Mouse (Mus musculus) stomach, embryonic 15.5 days (tissue): ENCODE results near the gene Taf8. TPM values are rescaled to one million over a fixed set of nuclear protein-coding genes. Genes with fewer than 3 reads are reported as not detected.
A peak's percentile ranks its signal among the peaks of the same experiment; 100 is the strongest.

ENCODE experiments used
- ATAC-seq: fragments of 200-750 bp; cut with Nextera tagmentation; 2 replicates; pipeline ENCODE4 v1.8.0; 2017; ENCODE audit warnings: low read depth, moderate number of reproducible peaks, moderate TSS enrichment; ENCODE audit not compliant: insufficient read depth, low FRiP score
- H3K27ac ChIP-seq: fragments of 300-500 bp; sonication (generic); 2 replicates; pipeline ENCODE4 v1.5.1; 2015; ENCODE audit warnings: mild to moderate bottlenecking, inconsistent platforms
- H3K27me3 ChIP-seq: fragments of 300-500 bp; sonication (generic); replicated peaks from 2 replicates; pipeline ENCODE4 v1.6.1; 2015; ENCODE audit warnings: inconsistent platforms
- H3K36me3 ChIP-seq: fragments of 300-500 bp; sonication (generic); 2 replicates; pipeline ENCODE4 v1.6.1; 2015; ENCODE audit warnings: inconsistent platforms
- H3K4me1 ChIP-seq: fragments of 300-500 bp; sonication (generic); 2 replicates; pipeline ENCODE4 v1.6.1; 2015; ENCODE audit warnings: inconsistent platforms
- H3K4me2 ChIP-seq: fragments of 300-500 bp; sonication (generic); 2 replicates; pipeline ENCODE4 v1.6.1; 2015; ENCODE audit warnings: mild to moderate bottlenecking, inconsistent platforms
- H3K4me3 ChIP-seq: fragments of 300-500 bp; sonication (generic); replicated peaks from 2 replicates; pipeline ENCODE4 v1.5.1; 2015; ENCODE audit warnings: inconsistent platforms
- H3K9ac ChIP-seq: fragments of 300-500 bp; sonication (generic); 2 replicates; pipeline ENCODE4 v1.6.1; 2015; ENCODE audit warnings: inconsistent platforms
- H3K9me3 ChIP-seq: fragments of 300-500 bp; sonication (generic); 2 replicates; pipeline ENCODE4 v1.6.1; 2016; ENCODE audit warnings: inconsistent platforms
- WGBS: fragments of 180-500 bp; shearing (Covaris S2); methylation state at CpG from one replicate; pipeline ENCODE4 v1.1.7; 2015; 5-methylcytosine and 5-hydroxymethylcytosine counted together
- polyA plus RNA-seq: library from polyadenylated mRNA; unstranded; fragments of >200 nt; fragmentation: Nextera tagmentation; extraction: Ambion mirVana; gene quantifications from 2 replicates; pipeline ENCODE4 v1.2.1, GENCODE M21; 2015

The Taf8 gene
- 23.3 and 25.2 TPM in 2 replicates for polyA plus RNA-seq

DNA sequence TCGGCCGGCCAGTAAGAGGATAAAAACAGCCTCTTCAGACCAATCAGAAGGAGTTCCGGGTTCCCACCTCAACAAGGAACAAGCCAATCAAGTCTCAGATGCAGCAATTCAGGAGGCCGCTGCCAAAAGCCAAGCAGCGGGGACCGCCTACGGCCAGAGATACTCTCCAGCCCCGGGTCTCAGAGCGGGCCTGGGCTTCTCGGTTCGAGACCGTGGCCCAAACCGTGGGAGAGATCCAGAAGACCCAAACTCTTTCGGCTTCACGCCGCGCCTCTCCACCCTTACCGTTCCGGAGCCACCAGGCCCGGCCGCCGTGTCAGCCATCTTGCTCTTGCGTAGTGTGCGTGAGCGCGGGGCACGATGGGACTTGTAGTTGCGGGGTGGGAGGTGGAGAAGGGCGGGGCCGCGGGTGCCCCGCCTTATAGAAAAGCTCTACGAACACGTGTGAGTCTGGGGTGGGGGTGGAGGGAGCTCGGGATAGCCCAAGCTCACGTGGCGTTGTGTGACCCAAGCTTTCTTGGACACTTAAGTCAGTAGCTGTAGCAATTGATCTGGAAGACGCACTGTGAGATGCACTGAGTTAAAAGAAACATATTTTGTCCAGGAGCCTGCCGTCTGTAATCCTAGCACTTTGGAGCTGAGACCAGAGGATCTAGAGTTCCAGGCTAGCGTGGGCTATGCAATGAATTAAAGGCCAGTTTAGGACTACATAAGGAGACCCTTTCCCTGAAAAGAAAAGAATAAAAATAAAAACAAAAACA is at the start of gene Taf8:
Gene Taf8, minus strand, starts transcription at position 347 of the 761 bp plus-strand sequence.
- ATAC-seq = peak; percentile 93

DNA sequence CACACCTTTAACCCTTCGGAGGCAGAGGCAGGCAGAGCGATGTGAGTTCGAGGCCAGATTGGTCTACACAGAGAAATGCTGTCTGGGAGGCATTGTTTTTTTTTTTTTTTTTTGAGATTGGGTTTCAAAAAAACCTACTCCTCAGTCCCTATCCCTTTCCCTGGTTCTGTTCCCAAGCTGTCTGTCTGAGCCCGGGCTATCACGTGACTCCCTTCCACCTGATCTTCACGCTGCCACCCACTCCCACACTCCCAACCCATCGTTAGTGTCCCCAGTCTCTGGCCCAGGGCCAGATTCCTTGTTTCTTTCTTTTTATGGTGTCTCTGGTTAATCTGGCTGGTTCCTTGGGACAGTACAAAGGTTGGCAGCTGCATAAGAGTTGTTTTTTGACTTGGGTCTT is 49.0 kb upstream of the Taf8 start:
- Histone ChIP-seq H3K4me2 (no peak overlapping the region), H3K9ac (no peak overlapping the region), H3K36me3 (no peaks in the 10 kb centered on the region), H3K9me3 (no peaks in the 10 kb centered on the region), H3K27ac (no peak overlapping the region), H3K4me3 (no peak overlapping the region), H3K27me3 (no peaks in the 10 kb centered on the region), H3K4me1 (0 out of 2 replicates have a peak, but pooled peaks cover 3% of the 10 kb centered on the region)
- 74% methylated on average over 7 of the region's 7 CpGs for WGBS
- ATAC-seq = no peak

More for the DNA sequence above, at the start of gene Taf8:
- 1% methylated on average over 40 of the region's 40 CpGs for WGBS
- Histone ChIP-seq H3K36me3 (peaks cover 13% of the 10 kb centered on the region), H3K4me2 (peak within 1 kb of the TSS; percentile 89), H3K4me3 (peak within 1 kb of the TSS; percentile 90), H3K4me1 (peaks cover 25% of the 10 kb centered on the region), H3K9me3 (no peaks in the 10 kb centered on the region), H3K9ac (peak within 1 kb of the TSS; percentile 86), H3K27ac (peak within 1 kb of the TSS; percentile 92), H3K27me3 (no peaks in the 10 kb centered on the region)

DNA sequence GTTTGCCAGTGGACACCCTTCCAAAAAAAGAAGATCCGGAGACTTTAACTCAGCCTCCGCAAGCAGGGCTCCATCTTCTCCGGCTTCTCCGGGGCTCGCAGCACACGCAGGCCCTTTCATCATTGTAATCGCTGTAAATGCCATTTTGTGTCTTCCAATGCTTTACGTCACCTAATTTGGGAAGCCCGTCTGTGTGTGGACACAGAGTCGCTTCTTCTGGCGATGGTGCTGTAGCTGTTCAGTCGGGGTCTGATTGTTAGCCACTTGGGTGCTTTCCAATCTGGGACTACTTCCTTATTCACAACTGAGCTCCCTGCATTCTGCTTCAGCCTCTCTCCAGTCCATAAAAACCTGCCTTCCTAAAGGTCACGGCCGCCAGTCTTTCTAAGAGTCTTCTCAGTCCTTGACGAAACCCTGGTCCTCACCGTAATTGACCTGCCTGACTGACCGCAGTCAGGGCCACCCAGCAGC is 43.8 kb upstream of the Taf8 start:
- no peak; the same call in 1 of the 2 replicates for ATAC-seq
- Histone ChIP-seq H3K4me3 (no peak overlapping the region), H3K9me3 (no peaks in the 10 kb centered on the region), H3K27me3 (no peaks in the 10 kb centered on the region), H3K9ac (no peak overlapping the region), H3K4me1 (peaks cover 4% of the 10 kb centered on the region; the same call in 1 of the 2 replicates), H3K36me3 (no peaks in the 10 kb centered on the region), H3K4me2 (0 out of 2 replicates have a peak overlapping the region, but pooled peaks have one; percentile 29), H3K27ac (peak overlapping the region; percentile 49)
- 68% methylated on average over 17 of the region's 17 CpGs for WGBS

DNA sequence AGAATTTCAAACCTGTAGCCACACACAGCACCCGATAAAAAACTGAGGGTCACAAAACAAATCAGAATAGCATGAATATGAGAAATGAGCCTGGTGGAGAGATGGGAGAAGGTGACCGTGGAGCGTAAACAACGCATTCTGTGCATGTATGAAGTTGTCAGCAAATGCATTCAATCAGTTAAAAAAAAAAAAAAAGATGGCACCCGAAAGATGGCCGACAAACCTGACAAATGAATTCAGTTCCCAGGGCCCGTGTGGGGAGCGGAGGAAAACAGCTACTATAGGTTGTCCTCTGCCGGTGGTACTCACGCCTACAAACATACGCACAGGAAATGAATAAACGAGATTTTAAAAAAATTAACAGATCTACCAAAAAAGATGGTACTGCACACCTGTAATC is 43.1 kb upstream of the Taf8 start:
- H3K9me3 ChIP-seq = no peaks in the 10 kb centered on the region
- no peaks in the 10 kb centered on the region for H3K27me3 ChIP-seq
- peaks cover 4% of the 10 kb centered on the region; the same call in 1 of the 2 replicates for H3K4me1 ChIP-seq
- no peak overlapping the region for H3K27ac ChIP-seq
- H3K4me3 ChIP-seq = no peak overlapping the region
- ATAC-seq = no peak
- no peak overlapping the region for H3K9ac ChIP-seq
- H3K4me2 ChIP-seq = no peak overlapping the region
- no peaks in the 10 kb centered on the region for H3K36me3 ChIP-seq
- WGBS = 86% methylated on average over 12 of the region's 12 CpGs

DNA sequence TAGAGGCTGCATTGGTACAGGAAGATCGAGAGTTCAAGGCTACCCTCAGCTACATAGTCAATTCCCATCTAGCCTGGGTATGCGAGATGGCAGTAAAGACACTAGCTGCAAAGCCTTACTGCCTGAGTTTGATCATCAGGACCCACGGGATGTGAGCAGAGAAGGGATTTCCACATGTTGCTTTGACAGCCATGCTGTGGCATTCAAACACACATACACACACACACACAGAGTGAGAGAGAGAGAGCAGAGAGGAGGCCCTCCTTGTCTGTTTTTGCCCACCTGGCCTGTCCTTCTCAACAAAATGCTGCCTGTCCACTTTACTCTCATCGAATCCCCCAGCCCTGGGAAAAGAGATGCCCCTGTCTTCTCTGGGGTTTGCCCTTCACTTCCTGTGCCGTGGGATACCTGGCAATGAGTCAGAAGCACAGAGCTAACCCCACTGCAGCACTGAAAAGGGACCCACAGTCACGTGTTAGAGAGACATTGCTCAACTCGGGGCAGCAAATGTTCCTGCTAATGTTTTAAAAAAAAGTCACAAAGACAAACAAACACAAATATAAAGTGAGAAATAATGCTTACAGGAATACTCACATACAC is 41.1 kb upstream of the Taf8 start:
- no peak for ATAC-seq
- Histone ChIP-seq H3K4me2 (no peak overlapping the region), H3K9ac (no peak overlapping the region), H3K4me1 (peaks cover 4% of the 10 kb centered on the region; the same call in 1 of the 2 replicates), H3K4me3 (no peak overlapping the region), H3K27ac (no peak overlapping the region), H3K9me3 (no peaks in the 10 kb centered on the region), H3K36me3 (no peaks in the 10 kb centered on the region), H3K27me3 (no peaks in the 10 kb centered on the region)
- 66% methylated on average over 7 of the region's 7 CpGs for WGBS

DNA sequence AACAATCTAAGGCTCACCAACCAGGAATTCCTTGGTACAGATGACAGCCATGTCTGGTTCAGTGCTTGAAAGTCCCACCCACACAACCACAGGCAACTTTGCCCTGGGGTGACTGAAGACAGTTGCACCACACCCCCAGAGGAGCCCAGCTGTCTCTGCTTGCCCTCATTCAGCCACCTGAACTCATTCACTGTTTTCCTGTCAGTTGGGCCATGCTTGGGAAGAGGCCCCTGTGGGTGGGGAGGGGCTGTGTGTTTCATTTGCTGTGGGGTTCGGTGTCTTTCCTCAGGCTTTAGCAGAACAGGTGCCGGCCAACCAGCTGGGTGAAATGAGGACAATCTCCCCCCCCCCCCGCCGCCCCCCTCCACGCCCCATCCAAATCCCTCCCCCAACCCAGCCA is 40.0 kb upstream of the Taf8 start:
- Histone ChIP-seq H3K36me3 (no peaks in the 10 kb centered on the region), H3K9ac (no peak overlapping the region), H3K4me1 (peaks cover 4% of the 10 kb centered on the region; the same call in 1 of the 2 replicates), H3K27ac (no peak overlapping the region), H3K4me2 (no peak overlapping the region), H3K9me3 (no peaks in the 10 kb centered on the region), H3K4me3 (no peak overlapping the region), H3K27me3 (no peaks in the 10 kb centered on the region)
- 70% methylated on average over 5 of the region's 5 CpGs for WGBS
- ATAC-seq = no peak

DNA sequence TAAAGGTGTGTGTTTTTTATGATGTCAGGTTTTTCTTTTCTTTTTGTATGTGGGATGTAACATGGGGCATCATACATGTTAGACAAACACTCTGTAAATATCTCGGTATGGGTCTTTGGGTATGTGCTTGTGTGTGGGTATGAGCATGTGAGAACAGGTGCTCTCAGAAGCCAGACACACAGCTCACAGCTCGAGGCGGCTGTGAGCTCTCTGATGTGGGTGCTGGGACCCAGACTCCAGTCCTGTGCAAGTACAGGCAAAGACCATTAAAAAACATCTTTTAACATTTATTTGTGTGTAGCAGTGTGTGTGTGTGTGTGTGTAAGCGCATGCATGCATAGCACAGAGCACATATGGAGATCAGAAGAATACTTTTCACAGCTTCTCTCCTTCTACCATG is 37.0 kb upstream of the Taf8 start:
- H3K27ac ChIP-seq = no peak overlapping the region
- 86% methylated on average over 4 of the region's 4 CpGs for WGBS
- peaks cover 8% of the 10 kb centered on the region for H3K4me1 ChIP-seq
- no peak for ATAC-seq
- no peaks in the 10 kb centered on the region for H3K27me3 ChIP-seq
- no peak overlapping the region for H3K4me3 ChIP-seq
- H3K9ac ChIP-seq = no peak overlapping the region
- no peak overlapping the region for H3K4me2 ChIP-seq
- H3K36me3 ChIP-seq = no peaks in the 10 kb centered on the region
- H3K9me3 ChIP-seq = no peaks in the 10 kb centered on the region

DNA sequence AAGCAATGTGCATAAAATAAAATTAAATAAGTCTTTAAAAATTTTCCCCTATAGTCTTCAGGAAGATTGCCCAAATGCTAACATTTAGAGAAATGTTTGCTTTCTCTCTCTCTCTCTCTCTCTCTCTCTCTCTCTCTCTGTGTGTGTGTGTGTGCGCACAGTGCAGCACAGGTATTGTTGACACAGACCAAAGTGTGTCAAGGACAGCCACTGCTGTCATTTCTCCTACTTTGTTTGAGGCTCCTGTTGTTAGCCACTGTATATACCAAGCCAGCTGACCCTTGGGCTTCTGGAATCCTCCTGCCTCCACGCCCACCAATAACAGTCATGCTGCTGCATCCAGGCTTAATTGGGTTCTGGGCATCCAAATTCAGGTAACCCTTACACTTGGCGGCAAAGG is 36.0 kb upstream of the Taf8 start:
- no peak overlapping the region for H3K27ac ChIP-seq
- 79% methylated on average over 3 of the region's 3 CpGs for whole genome bisulfite sequencing
- no peak overlapping the region for H3K4me2 ChIP-seq
- no peak for ATAC-seq
- H3K27me3 ChIP-seq = no peaks in the 10 kb centered on the region
- H3K4me3 ChIP-seq = no peak overlapping the region
- peaks cover 8% of the 10 kb centered on the region for H3K4me1 ChIP-seq
- no peak overlapping the region for H3K9ac ChIP-seq
- H3K36me3 ChIP-seq = no peaks in the 10 kb centered on the region
- H3K9me3 ChIP-seq = no peaks in the 10 kb centered on the region

DNA sequence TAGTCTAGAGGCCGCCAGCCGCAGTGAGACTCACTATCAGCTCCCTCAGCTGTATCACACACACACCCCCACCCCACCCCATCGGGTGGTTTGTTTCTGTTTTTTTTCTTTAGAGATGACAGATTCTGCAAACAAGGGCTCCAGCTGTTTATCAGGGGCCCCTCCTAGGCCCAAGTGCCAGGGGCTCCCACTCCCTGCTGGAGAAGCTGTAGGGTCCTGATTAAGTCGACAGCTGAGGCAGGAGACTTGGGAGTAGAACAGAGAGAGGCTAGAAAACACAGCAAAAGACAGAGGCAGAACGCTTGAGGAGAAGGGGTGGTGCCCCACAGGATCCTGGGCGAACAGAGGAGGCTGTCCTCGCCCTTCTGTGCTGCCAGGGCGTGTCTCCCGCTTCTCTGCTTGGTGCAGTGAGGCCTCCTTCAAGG is 33.7 kb upstream of the Taf8 start:
- 50% methylated on average over 9 of the region's 9 CpGs for WGBS
- Histone ChIP-seq H3K4me3 (no peak overlapping the region), H3K9me3 (no peaks in the 10 kb centered on the region), H3K4me2 (no peak overlapping the region), H3K27ac (no peak overlapping the region), H3K27me3 (no peaks in the 10 kb centered on the region), H3K9ac (no peak overlapping the region), H3K36me3 (no peaks in the 10 kb centered on the region), H3K4me1 (peaks cover 4% of the 10 kb centered on the region; the same call in 1 of the 2 replicates)
- peak; percentile 89 for ATAC-seq

DNA sequence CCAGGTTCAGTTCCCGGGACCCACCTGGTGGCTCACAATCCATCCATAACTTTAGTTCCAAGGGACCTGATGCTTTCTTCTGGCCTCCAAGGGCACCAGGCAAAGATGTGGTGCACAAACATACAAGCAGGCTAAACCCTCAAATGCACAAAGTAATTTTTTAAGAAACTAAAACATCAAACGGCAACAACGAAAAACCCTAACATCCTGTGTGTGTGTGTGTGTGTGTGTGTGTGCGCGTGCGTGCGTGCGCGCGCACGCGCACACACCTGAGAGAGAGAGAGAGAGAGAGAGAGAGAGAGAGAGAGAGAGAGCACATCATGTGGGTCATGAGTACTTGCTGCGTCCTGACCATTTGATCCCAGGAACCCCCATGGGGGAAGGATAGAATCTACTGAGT is 31.6 kb upstream of the Taf8 start:
- 95% methylated on average over 13 of the region's 13 CpGs for WGBS

DNA sequence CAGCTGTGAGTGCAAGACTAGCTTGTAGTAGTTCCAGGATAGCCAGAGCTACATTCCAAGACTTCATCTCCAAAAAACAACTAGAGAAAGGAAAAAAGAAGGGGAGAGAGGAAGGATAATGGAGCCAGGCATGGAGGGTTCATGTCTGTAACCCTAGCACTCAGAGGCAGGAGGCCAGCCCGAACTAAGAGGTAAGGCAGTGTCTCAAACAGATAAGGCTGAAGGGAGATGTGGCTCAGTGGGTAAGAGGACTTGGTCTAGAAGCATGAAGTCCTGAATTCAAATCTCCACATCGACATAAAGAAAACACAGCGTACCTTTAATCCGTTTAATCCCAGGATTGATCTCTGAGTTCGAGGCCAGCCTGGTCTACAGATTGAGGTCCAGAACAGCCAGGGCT is 30.3 kb upstream of the Taf8 start:
- no peaks in the 10 kb centered on the region for H3K9me3 ChIP-seq
- no peaks in the 10 kb centered on the region for H3K36me3 ChIP-seq
- H3K27ac ChIP-seq = no peak overlapping the region
- 90% methylated on average over 5 of the region's 5 CpGs for WGBS
- ATAC-seq = no peak
- no peak overlapping the region for H3K4me2 ChIP-seq
- H3K9ac ChIP-seq = no peak overlapping the region
- no peaks in the 10 kb centered on the region for H3K27me3 ChIP-seq
- peaks cover 21% of the 10 kb centered on the region for H3K4me1 ChIP-seq
- H3K4me3 ChIP-seq = no peak overlapping the region

More for the DNA sequence above, 31.6 kb upstream of the Taf8 start:
- H3K27ac ChIP-seq = no peak overlapping the region
- H3K27me3 ChIP-seq = no peaks in the 10 kb centered on the region
- no peaks in the 10 kb centered on the region for H3K36me3 ChIP-seq
- H3K9me3 ChIP-seq = no peaks in the 10 kb centered on the region
- peaks cover 8% of the 10 kb centered on the region for H3K4me1 ChIP-seq
- no peak overlapping the region for H3K4me2 ChIP-seq
- no peak overlapping the region for H3K4me3 ChIP-seq
- ATAC-seq = no peak
- no peak overlapping the region for H3K9ac ChIP-seq

DNA sequence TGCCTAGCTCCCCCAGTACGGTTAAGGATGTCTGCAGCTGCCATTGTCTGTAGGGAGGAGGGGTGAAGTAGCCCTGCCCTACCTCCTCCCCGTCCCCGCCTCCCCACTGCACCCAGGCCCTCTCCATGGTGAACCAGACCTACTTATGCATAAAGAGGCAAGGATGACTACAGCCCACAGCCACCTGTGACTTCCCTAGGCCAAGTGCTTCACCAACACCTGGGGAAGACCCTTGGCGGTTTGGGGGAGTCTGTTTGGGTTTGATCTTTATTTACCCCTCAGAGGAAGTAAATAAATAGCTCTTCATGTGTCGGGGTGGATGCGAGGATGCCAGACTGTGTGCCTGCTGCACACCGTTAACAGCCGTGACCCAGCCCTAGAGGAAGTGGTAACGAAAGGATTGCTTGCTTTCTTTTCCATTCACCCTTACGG is 29.3 kb upstream of the Taf8 start:
- peaks cover 28% of the 10 kb centered on the region for H3K4me1 ChIP-seq
- H3K9me3 ChIP-seq = no peaks in the 10 kb centered on the region
- H3K4me3 ChIP-seq = no peak overlapping the region
- no peak overlapping the region for H3K4me2 ChIP-seq
- WGBS = 63% methylated on average over 10 of the region's 10 CpGs
- H3K36me3 ChIP-seq = no peaks in the 10 kb centered on the region
- H3K9ac ChIP-seq = no peak overlapping the region
- H3K27me3 ChIP-seq = no peaks in the 10 kb centered on the region
- no peak for ATAC-seq
- no peak overlapping the region for H3K27ac ChIP-seq
